Mouse (Mus musculus): ENCODE results near the gene Ppp1r10.
A peak's percentile ranks its signal among the peaks of the same experiment; 100 is the strongest.

GRCm38 (mm10) chr17:35873774-35874519 lies 42.3 kb upstream of the Ppp1r10 start:
- TF ChIP-seq CHD2 (IDR thresholded peaks at IDR 0.05; ENCODE audit: low read length) (no peak), CTCF (conservative IDR thresholded peaks at IDR 0.05 in 1 of 2, IDR thresholded peaks at IDR 0.05 in 1 of 2; ENCODE audit: low read depth in 2 of 2, low read length in 2 of 2) (peak; percentile 50 to 95)

Measured in CH12.LX (cell line).